Mouse (Mus musculus): ENCODE results near the gene Armcx1.

- TF ChIP-seq CTCF (IDR thresholded peaks at IDR 0.05; ENCODE audit: insufficient read depth, low read depth, low read length), result no peak
- TF ChIP-seq POLR2A (IDR thresholded peaks at IDR 0.05; ENCODE audit: insufficient read depth, low read depth, low read length), result no peak
These were observed 34.8 kb downstream of the Armcx1 start for GRCm38 (mm10) chrX:134752584-134752983.

All from olfactory bulb, adult 2 months (tissue).